Mouse (Mus musculus) lung, embryonic 14.5 days (tissue): ENCODE measurements around the gene Cdkn3. TPM values are rescaled to one million over a fixed set of nuclear protein-coding genes. Genes with fewer than 3 reads are reported as not detected.
"Not testable (repeated sequence)": the region's sequence is repeated elsewhere in the genome, so short reads cannot be mapped to it uniquely, and the experiment has no call there.

ENCODE experiments used
- ATAC-seq: fragments of 200-750 bp; cut with Nextera tagmentation; 2 replicates; pipeline ENCODE4 v1.8.0; 2017; ENCODE audit warnings: mild to moderate bottlenecking, moderate TSS enrichment, moderate library complexity; ENCODE audit not compliant: insufficient read depth
- DNase-seq: peaks from one replicate; pipeline ENCODE4 v3.0.0-alpha.2; 2015
- H3K27ac ChIP-seq: fragments of 300-500 bp; sonication (generic); 2 replicates; pipeline ENCODE4 v1.5.1; 2014; ENCODE audit warnings: low read depth, mild to moderate bottlenecking, moderate library complexity
- H3K27me3 ChIP-seq: fragments of 300-500 bp; sonication (generic); 2 replicates; pipeline ENCODE4 v1.6.1; 2014; ENCODE audit warnings: low read length, control low read depth; ENCODE audit not compliant: insufficient read depth
- H3K36me3 ChIP-seq: fragments of 300-500 bp; sonication (generic); 2 replicates; pipeline ENCODE4 v1.6.1; 2014; ENCODE audit warnings: control low read depth; ENCODE audit not compliant: insufficient read depth
- H3K4me1 ChIP-seq: fragments of 300-500 bp; sonication (generic); 2 replicates; pipeline ENCODE4 v1.6.1; 2014; ENCODE audit warnings: antibody characterized with exemption, control low read depth; ENCODE audit not compliant: insufficient read depth
- H3K4me2 ChIP-seq: fragments of 300-500 bp; sonication (generic); 2 replicates; pipeline ENCODE4 v1.6.1; 2014; ENCODE audit warnings: mild to moderate bottlenecking
- H3K4me3 ChIP-seq: fragments of 300-500 bp; sonication (generic); 2 replicates; pipeline ENCODE4 v1.5.1; 2014; ENCODE audit warnings: low read depth, low read length
- H3K9ac ChIP-seq: fragments of 300-500 bp; sonication (generic); 2 replicates; pipeline ENCODE4 v1.6.1; 2014
- H3K9me3 ChIP-seq: fragments of 300-500 bp; sonication (generic); 2 replicates; pipeline ENCODE4 v1.6.1; 2016; ENCODE audit warnings: low read depth, low read length, control low read depth
- CTCF ChIP-seq: IDR thresholded peaks from 2 replicates; pipeline ENCODE4 v1.5.1; 2016; ENCODE audit warnings: antibody characterized with exemption, low read depth
- WGBS: fragments of 180-500 bp; shearing (Covaris S2); extraction: QIAGEN DNeasy Blood & Tissue Kit; methylation state at CpG from one replicate; pipeline ENCODE4 v1.1.7; 2014; 5-methylcytosine and 5-hydroxymethylcytosine counted together
- polyA plus RNA-seq: library from polyadenylated mRNA; unstranded; fragments of >200 nt; fragmentation: Nextera tagmentation; extraction: Ambion mirVana; gene quantifications from 2 replicates; pipeline ENCODE4 v1.2.1, GENCODE M21; 2014

Cdkn3 gene
- polyA plus RNA-seq, 1 experiment from 2014 or later = 70.1 TPM

DNA sequence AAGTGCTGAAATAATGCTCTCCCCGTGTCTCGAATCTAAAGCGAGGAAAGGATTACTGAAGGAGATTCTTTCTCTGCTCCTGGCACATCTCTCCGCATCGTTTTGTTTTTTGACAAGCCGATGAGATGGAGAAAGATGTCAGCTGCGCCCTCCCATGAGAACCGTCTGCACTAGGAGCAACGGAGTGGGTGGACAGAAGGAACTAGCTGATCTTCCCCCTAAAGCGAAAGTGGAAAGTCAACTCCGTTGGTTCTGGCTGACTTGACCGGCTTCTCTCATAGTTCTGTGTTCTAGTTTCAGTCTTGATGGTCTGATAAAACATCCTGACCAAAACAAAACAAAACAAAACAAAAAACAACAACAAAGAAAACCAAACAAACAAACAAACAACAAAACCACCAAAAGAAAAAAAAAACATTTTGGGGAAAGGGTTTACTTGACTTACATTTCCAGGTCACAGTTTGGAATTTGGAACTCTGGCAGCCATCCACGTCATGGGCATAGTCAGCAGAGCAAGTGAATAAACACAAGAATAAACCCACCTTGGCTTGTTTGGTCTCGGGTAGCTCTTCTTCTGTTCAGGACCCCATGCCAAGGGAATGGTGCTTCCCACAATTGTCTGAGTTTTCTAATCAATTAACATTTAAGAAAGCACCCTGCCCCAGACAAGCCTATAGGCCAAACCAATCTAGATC lies 25.4 kb upstream of the Cdkn3 start:
- Histone ChIP-seq H3K9me3 (no peaks in the 10 kb centered on the region), H3K27me3 (no peaks in the 10 kb centered on the region), H3K36me3 (no peaks in the 10 kb centered on the region), H3K27ac (no peak overlapping the region), H3K9ac (no peak overlapping the region), H3K4me2 (no peak overlapping the region), H3K4me1 (no peaks in the 10 kb centered on the region), H3K4me3 (no peak overlapping the region)
- no peak for TF ChIP-seq CTCF
- no peak for ATAC-seq
- no peak for DNase-seq
- WGBS = 74% methylated on average over 14 of the region's 14 CpGs

DNA sequence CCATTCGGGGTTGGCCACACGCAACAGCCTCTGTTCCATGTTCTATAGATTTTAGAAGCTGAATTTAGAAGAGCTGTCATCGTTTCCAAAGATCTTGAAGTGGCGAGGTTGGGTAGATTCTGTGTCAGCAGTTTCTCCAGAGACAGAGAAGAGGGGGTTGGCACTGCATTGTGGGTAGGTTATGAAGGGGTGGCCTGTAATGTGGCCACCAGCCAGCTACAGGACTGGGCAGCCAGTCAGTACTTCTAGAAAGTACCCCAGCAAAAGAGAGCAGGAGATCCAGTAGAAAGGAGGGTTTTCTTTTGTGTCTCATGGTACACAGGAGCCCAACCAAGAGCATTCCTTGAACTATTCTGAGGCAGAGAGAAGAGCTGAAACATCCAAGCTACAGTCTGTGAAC lies 24.0 kb upstream of the Cdkn3 start:
- ATAC-seq (no peak), DNase-seq (no peak)
- H3K27me3 ChIP-seq = no peaks in the 10 kb centered on the region
- H3K4me3 ChIP-seq = no peak overlapping the region
- WGBS = 87% methylated on average over 4 of the region's 4 CpGs
- H3K27ac ChIP-seq = no peak overlapping the region
- TF ChIP-seq CTCF = no peak
- no peaks in the 10 kb centered on the region for H3K4me1 ChIP-seq
- H3K9ac ChIP-seq = no peak overlapping the region
- no peak overlapping the region for H3K4me2 ChIP-seq
- no peaks in the 10 kb centered on the region for H3K9me3 ChIP-seq
- H3K36me3 ChIP-seq = no peaks in the 10 kb centered on the region

DNA sequence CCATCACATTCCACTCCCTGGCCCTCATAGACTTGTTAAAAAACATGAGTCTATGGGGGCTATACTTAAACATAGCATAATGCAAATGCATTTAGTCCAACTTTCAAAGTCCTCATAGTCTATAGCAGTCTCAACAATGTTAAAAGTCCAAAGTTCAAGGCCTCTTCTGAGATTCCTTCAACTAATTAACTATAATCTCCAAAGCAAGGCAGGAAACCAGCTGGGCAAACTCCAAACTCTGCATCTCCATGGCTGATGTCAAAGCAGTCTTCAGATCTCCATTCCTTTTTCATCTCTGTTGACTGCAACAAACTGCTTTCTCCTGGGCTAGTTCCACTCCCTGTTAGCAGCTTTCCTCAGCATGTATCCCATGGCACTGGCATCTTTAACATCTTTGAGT lies 23.0 kb upstream of the Cdkn3 start:
- DNase-seq, H3K4me2 ChIP-seq, H3K9ac ChIP-seq, H3K27me3 ChIP-seq, H3K27ac ChIP-seq, H3K36me3 ChIP-seq, H3K4me3 ChIP-seq, H3K4me1 ChIP-seq, ATAC-seq, H3K9me3 ChIP-seq: not testable (repeated sequence)

DNA sequence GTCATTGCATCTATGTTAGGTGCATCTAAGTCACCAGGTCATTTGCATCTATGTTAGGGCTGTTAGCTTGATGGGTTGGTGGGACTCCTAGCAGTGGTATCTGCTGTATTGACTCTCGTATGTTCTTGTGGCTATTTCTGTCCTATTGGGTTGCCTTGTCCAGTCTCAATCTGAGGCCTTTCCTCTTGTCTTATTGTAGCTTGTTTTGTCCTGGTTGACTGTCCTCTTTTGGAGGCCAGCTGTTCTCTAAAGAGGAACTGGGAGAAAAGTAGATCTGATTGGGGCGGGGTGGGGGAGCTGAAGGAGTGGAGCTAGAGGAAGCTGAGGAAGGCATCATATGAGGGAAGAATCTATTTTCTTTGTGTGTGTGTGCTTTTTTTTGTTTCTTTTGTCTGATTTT lies 17.7 kb upstream of the Cdkn3 start:
- no peak for DNase-seq
- no peaks in the 10 kb centered on the region for H3K36me3 ChIP-seq
- no peak overlapping the region for H3K4me2 ChIP-seq
- H3K9ac ChIP-seq = no peak overlapping the region
- H3K27ac ChIP-seq = no peak overlapping the region
- H3K4me3 ChIP-seq = no peak overlapping the region
- TF ChIP-seq CTCF = no peak
- no peak for ATAC-seq
- H3K27me3 ChIP-seq = no peaks in the 10 kb centered on the region
- no peaks in the 10 kb centered on the region for H3K4me1 ChIP-seq
- H3K9me3 ChIP-seq = no peaks in the 10 kb centered on the region
- 84% methylated on average over 2 of the region's 2 CpGs for WGBS

DNA sequence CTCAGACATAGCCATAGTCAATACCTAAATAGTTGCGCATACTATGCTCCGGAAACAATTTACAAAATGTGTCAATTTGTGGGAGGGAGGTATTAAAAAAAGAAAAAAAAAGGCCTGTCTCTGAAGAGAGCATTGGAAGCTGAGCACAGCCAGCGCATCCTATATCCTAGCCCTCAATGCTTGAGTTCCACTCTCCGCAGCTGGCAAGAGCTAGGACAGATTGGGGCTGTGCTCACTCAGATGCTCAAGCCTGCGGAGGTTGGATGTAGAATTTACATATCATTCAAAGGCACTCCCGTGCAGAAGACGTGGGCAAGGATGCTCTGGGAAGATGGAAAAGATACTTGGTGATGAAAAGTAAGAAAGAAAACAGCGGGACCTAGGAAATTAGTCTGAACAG lies 14.9 kb upstream of the Cdkn3 start:
- ATAC-seq (no peak), DNase-seq (no peak)
- no peak overlapping the region for H3K4me2 ChIP-seq
- 89% methylated on average over 8 of the region's 8 CpGs for WGBS
- no peak overlapping the region for H3K4me3 ChIP-seq
- no peak overlapping the region for H3K9ac ChIP-seq
- no peaks in the 10 kb centered on the region for H3K9me3 ChIP-seq
- no peaks in the 10 kb centered on the region for H3K4me1 ChIP-seq
- TF ChIP-seq CTCF = no peak
- H3K27ac ChIP-seq = no peak overlapping the region
- no peaks in the 10 kb centered on the region for H3K27me3 ChIP-seq
- H3K36me3 ChIP-seq = no peaks in the 10 kb centered on the region

DNA sequence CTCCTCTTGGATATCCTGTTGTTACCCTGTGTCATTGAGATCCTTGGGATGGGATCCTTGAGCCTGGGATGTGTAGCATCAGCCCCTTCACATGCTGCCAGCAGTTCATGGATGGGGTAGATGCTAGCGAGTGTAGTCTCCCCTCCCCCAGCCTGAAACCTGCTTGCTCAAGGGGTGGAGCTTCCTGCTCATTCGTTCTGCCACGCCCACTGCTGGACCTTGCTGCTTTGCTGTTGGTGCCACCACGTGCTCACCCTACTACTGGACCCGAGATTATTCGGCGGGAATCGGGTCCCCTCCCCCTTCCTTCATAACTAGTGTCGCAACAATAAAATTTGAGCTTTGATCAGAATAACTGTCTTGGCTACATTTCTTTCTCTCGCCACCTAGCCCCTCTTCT lies 6.0 kb upstream of the Cdkn3 start:
- H3K27me3 ChIP-seq, H3K9ac ChIP-seq, H3K4me1 ChIP-seq, H3K36me3 ChIP-seq, H3K4me3 ChIP-seq, H3K4me2 ChIP-seq, H3K9me3 ChIP-seq, H3K27ac ChIP-seq, ATAC-seq, DNase-seq: not testable (repeated sequence)
- 56% methylated on average over 8 of the region's 10 CpGs for WGBS

DNA sequence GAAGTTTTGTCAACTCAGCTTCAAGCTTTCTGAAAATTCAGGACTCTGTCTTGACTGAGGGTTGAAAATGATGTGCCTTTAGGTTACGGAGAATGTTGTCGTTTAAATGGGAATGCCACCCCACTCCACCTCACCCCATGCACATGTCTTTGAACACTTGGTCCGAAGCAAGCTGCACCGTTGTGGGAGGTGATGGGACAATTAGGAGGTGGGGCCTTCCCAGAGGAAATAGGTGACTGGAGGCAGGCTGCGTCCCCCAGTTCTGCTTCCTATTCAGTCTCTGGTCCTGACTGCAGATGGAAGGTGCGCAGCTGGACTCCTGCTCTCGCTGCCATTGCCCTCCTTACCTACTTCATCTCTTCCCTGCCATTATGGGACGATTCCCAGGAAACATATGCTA lies 4.5 kb upstream of the Cdkn3 start:
- WGBS = 85% methylated on average over 8 of the region's 8 CpGs
- Histone ChIP-seq H3K4me1 (peaks cover under 1% of the 10 kb centered on the region; the same call in 1 of the 2 replicates), H3K9ac (no peak overlapping the region), H3K27ac (no peak overlapping the region), H3K9me3 (no peaks in the 10 kb centered on the region), H3K27me3 (no peaks in the 10 kb centered on the region), H3K4me2 (no peak overlapping the region), H3K36me3 (no peaks in the 10 kb centered on the region), H3K4me3 (no peak overlapping the region)
- ATAC-seq (no peak), DNase-seq (no peak)
- no peak for TF ChIP-seq CTCF

DNA sequence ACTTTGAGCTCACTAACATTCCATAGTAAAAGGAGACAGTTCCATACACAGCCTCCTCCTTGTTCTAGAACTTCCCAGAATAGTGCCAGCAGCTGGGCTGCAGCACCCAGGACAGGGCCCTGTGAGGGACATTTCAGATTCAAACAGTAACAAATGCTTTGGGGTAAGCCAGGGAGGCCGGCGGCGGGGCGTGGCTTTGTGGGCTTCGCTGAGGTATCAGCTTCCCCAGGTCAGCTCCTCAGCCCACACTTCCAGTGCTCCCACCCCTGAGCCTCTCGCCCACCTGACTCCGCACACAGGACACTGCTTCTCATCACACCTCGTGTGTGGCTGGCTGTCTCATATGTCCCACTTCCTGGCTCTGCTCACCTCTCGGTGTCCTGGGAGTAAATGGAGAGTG lies 2.6 kb upstream of the Cdkn3 start:
- Histone ChIP-seq H3K36me3 (no peaks in the 10 kb centered on the region), H3K4me3 (no peak overlapping the region), H3K27ac (no peak overlapping the region), H3K4me2 (no peak overlapping the region), H3K9ac (no peak overlapping the region), H3K9me3 (no peaks in the 10 kb centered on the region), H3K27me3 (no peaks in the 10 kb centered on the region), H3K4me1 (peaks cover 12% of the 10 kb centered on the region)
- DNase-seq = no peak
- ATAC-seq = no peak
- TF ChIP-seq CTCF = no peak
- WGBS = 60% methylated on average over 9 of the region's 9 CpGs
